Mouse (Mus musculus): Measurements from ENCODE around the gene Noct.

- TF ChIP-seq CTCF (conservative IDR thresholded peaks at IDR 0.05 in 1 of 2, IDR thresholded peaks at IDR 0.05 in 1 of 2; ENCODE audit: low read depth in 2 of 2, low read length in 2 of 2) (no peak), POLR2A (IDR thresholded peaks at IDR 0.05; ENCODE audit: low read depth, low read length) (no peak), USF1 (IDR thresholded peaks at IDR 0.05; ENCODE audit: low read depth, low read length) (no peak), POLR2AphosphoS2 (IDR thresholded peaks at IDR 0.05; ENCODE audit: low read depth, low read length) (no peak), NRF1 (IDR thresholded peaks at IDR 0.05; ENCODE audit: low read depth, low read length) (no peak)
Measured at GRCm38 (mm10) chr3:51222302-51222701, 1.9 kb upstream of the Noct start.

Measured in CH12.LX (cell line).